Mouse (Mus musculus) ovary, postnatal 14 days (tissue): ENCODE results near the gene Gpx2.

Source experiments
- DNase-seq: peaks from one replicate; pipeline ENCODE4 v3.0.0; 2022; ENCODE audit warnings: low spot score

The Gpx2 gene

DNA sequence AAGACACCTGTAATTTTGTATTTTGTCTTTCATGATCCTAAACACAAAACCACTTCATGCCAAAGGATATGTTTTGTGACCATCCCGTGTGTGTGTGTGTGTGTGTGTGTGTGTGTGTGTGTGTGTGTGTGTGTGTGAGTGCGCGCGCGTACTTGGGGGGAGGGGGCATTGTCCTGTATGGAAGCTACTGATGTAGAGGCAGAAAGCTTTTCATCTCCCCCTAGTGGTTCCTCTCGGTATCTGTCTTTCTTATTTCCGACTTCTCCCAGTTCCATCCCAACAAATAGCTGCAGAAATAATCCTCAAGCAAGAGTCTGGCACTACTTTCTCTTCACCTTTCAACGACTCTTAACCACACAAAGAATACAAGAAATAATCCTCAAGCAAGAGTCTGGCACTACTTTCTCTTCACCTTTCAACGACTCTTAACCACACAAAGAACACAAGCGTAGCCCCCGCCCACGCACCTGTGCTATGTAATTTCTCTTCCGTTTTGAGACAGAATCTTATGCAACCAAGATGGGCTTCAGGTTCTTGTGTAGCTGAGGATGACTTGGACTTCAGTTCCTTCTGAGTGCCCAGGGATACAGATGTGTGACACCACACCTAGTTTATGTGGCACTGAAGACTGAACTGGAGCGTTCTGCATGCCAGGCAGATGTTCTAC is 42.6 kb downstream of the Gpx2 start:
- DNase-seq, result peak; percentile 31

- no peak for DNase-seq
Measured at GRCm38 (mm10) chr12:76750866-76751459, 44.4 kb downstream of the Gpx2 start.
